Mouse (Mus musculus): ENCODE results near the gene Dhx32. TPM values are rescaled to one million over a fixed set of nuclear protein-coding genes. Genes with fewer than 3 reads are reported as not detected.

The Dhx32 gene
- total RNA-seq, 1 experiment: 42.3 TPM

- Histone ChIP-seq H3K9me3 (ENCODE audit: control insufficient read depth, insufficient read depth, low read depth, low read length) (no peaks in the 10 kb centered on the region), H3K4me1 (ENCODE audit: control insufficient read depth in 2 of 2, insufficient read depth in 2 of 2, low read length in 2 of 2, poor library complexity in 1 of 2) (peaks cover 0 to 3% of the 10 kb centered on the region in 2 experiments; a peak in 1 of 4 replicates), H3K36me3 (ENCODE audit: control insufficient read depth, insufficient read depth, low read length, poor library complexity, severe bottlenecking) (no peaks in the 10 kb centered on the region), H3K9ac (ENCODE audit: insufficient read depth, low read depth, low read length, poor library complexity, severe bottlenecking) (no peak overlapping the region), H3K27ac (ENCODE audit: insufficient read depth, low read depth, low read length, poor library complexity, severe bottlenecking) (no peak overlapping the region), H3K4me3 (ENCODE audit: insufficient read depth in 1 of 2, low read depth in 1 of 2, low read length in 2 of 2, poor library complexity in 1 of 2, severe bottlenecking in 1 of 2) (no peak overlapping the region)
- in situ Hi-C loops (cut with MboI; ENCODE audit: low sequenced_read_pairs in 2 of 2, unreplicated experiment in 2 of 2): no loop called here
- DNase-seq (ENCODE audit: low read depth, low spot score): no peak
- TF ChIP-seq ZNF384 (IDR thresholded peaks at IDR 0.05; ENCODE audit: low read depth, low read length) (no peak), MAFK (IDR thresholded peaks at IDR 0.05; ENCODE audit: insufficient read depth, low read depth, low read length) (no peak), ZC3H11A (IDR thresholded peaks at IDR 0.05; ENCODE audit: borderline replicate concordance, low read depth, low read length) (no peak), CHD2 (IDR thresholded peaks at IDR 0.05; ENCODE audit: low read depth, low read length) (no peak), HCFC1 (IDR thresholded peaks at IDR 0.05; ENCODE audit: borderline replicate concordance, insufficient read depth, low read length) (no peak)
Measured at GRCm38 (mm10) chr7:133765240-133765848, 17.2 kb downstream of the Dhx32 start.

DNA sequence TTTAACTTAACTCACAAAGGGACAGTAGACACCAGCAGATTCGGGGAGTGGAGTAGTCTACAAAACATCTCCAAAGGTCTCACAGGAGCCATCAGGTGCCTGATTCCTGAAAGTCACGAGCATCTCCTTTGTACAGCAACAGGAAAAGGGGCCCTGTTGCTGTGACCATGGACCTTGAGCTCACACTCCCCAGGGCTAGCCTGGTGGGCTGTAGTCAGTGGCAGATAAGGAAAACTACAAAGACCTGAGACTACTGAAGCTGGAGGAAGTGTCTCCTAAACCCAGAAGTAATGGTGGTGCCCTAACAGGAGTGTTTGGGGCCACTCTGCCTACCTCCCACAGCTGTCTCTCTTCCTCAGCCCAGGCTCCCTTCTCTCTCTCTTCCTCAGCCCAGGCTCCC lies 18.1 kb downstream of the Dhx32 start:
- Histone ChIP-seq H3K4me3 (ENCODE audit: insufficient read depth in 1 of 2, low read depth in 1 of 2, low read length in 2 of 2, poor library complexity in 1 of 2, severe bottlenecking in 1 of 2) (no peak overlapping the region), H3K4me1 (ENCODE audit: control insufficient read depth in 2 of 2, insufficient read depth in 2 of 2, low read length in 2 of 2, poor library complexity in 1 of 2) (peaks cover 0 to 3% of the 10 kb centered on the region in 2 experiments; a peak in 1 of 4 replicates), H3K27ac (ENCODE audit: insufficient read depth, low read depth, low read length, poor library complexity, severe bottlenecking) (no peak overlapping the region), H3K9me3 (ENCODE audit: control insufficient read depth, insufficient read depth, low read depth, low read length) (no peaks in the 10 kb centered on the region), H3K9ac (ENCODE audit: insufficient read depth, low read depth, low read length, poor library complexity, severe bottlenecking) (no peak overlapping the region), H3K36me3 (ENCODE audit: control insufficient read depth, insufficient read depth, low read length, poor library complexity, severe bottlenecking) (no peaks in the 10 kb centered on the region)
- TF ChIP-seq MAFK (IDR thresholded peaks at IDR 0.05; ENCODE audit: insufficient read depth, low read depth, low read length) (no peak), ZC3H11A (IDR thresholded peaks at IDR 0.05; ENCODE audit: borderline replicate concordance, low read depth, low read length) (no peak), CHD2 (IDR thresholded peaks at IDR 0.05; ENCODE audit: low read depth, low read length) (no peak), HCFC1 (IDR thresholded peaks at IDR 0.05; ENCODE audit: borderline replicate concordance, insufficient read depth, low read length) (no peak), ZNF384 (IDR thresholded peaks at IDR 0.05; ENCODE audit: low read depth, low read length) (no peak)
- in situ Hi-C loops (cut with MboI; ENCODE audit: low sequenced_read_pairs in 2 of 2, unreplicated experiment in 2 of 2): no loop called here
- no peak for DNase-seq (ENCODE audit: low read depth, low spot score)

GRCm38 (mm10) chr7:133762696-133763095 lies 19.8 kb downstream of the Dhx32 start:
- no peak for DNase-seq (ENCODE audit: low read depth, low spot score)

DNA sequence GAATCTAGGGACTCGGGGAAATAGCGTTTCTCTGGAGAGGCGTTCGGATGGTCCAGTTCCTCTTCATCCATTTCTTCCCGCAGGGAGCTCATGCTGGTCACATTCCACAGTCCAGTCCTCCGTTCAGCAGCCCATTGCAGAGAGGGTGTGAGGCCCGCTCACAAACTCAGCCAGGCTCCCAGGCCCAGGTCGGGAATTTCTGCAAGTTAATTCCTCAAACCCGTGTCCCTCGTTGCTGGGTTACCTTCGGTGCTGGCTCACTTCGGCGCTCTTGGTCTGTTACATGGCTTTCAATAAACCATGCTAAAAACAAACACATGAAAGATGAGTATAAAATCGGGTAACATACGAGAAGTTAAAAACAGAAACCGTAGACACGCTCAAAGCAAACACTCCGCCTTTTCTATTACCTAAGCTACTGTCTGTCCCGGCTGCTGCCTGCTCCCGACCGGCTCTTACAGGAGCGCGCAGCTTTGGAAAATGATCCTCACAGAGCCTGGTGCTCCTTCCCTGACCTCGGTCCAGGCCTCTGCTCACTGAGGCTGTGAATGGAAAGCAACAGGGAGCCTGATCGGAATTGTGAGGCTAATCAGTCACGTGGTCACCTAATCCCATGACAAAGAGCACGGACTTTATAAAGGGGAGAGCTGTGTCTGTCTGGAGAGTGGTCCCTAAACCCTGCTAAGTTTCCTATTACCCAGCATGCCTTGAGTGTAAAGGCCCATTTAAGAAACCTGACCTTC lies 22.7 kb downstream of the Dhx32 start:
- H3K9me3 ChIP-seq (ENCODE audit: control insufficient read depth, insufficient read depth, low read depth, low read length): no peaks in the 10 kb centered on the region
- no peaks in the 10 kb centered on the region for H3K36me3 ChIP-seq (ENCODE audit: control insufficient read depth, insufficient read depth, low read length, poor library complexity, severe bottlenecking)
- H3K4me3 ChIP-seq (ENCODE audit: insufficient read depth in 1 of 2, low read depth in 1 of 2, low read length in 2 of 2, poor library complexity in 1 of 2, severe bottlenecking in 1 of 2): peak overlapping the region; percentile 52 to 60
- TF ChIP-seq CHD2 (IDR thresholded peaks at IDR 0.05; ENCODE audit: low read depth, low read length): peak; percentile 20; the same call in 1 of the 2 replicates
- no peak for TF ChIP-seq HCFC1 (IDR thresholded peaks at IDR 0.05; ENCODE audit: borderline replicate concordance, insufficient read depth, low read length)
- in situ Hi-C loops (cut with MboI; ENCODE audit: low sequenced_read_pairs in 2 of 2, unreplicated experiment in 2 of 2): no loop called here
- H3K4me1 ChIP-seq (ENCODE audit: control insufficient read depth in 2 of 2, insufficient read depth in 2 of 2, low read length in 2 of 2, poor library complexity in 1 of 2): peaks cover 0 to 5% of the 10 kb centered on the region in 2 experiments; a peak in 1 of 4 replicates
- H3K27ac ChIP-seq (ENCODE audit: insufficient read depth, low read depth, low read length, poor library complexity, severe bottlenecking): peak overlapping the region; percentile 73
- peak; percentile 96 for DNase-seq (ENCODE audit: low read depth, low spot score)
- peak overlapping the region; percentile 69 for H3K9ac ChIP-seq (ENCODE audit: insufficient read depth, low read depth, low read length, poor library complexity, severe bottlenecking)

More at GRCm38 (mm10) chr7:133762696-133763095, 19.8 kb downstream of the Dhx32 start:
- in situ Hi-C loops (cut with MboI; ENCODE audit: low sequenced_read_pairs in 2 of 2, unreplicated experiment in 2 of 2): no loop called here
- peaks cover 0 to 5% of the 10 kb centered on the region in 2 experiments; a peak in 1 of 4 replicates for H3K4me1 ChIP-seq (ENCODE audit: control insufficient read depth in 2 of 2, insufficient read depth in 2 of 2, low read length in 2 of 2, poor library complexity in 1 of 2)
- H3K4me3 ChIP-seq (ENCODE audit: insufficient read depth in 1 of 2, low read depth in 1 of 2, low read length in 2 of 2, poor library complexity in 1 of 2, severe bottlenecking in 1 of 2): no peak overlapping the region
- no peak overlapping the region for H3K27ac ChIP-seq (ENCODE audit: insufficient read depth, low read depth, low read length, poor library complexity, severe bottlenecking)
- no peak overlapping the region for H3K9ac ChIP-seq (ENCODE audit: insufficient read depth, low read depth, low read length, poor library complexity, severe bottlenecking)
- H3K9me3 ChIP-seq (ENCODE audit: control insufficient read depth, insufficient read depth, low read depth, low read length): no peaks in the 10 kb centered on the region
- no peak for TF ChIP-seq MAFK (IDR thresholded peaks at IDR 0.05; ENCODE audit: insufficient read depth, low read depth, low read length)
- no peak for TF ChIP-seq ZNF384 (IDR thresholded peaks at IDR 0.05; ENCODE audit: low read depth, low read length)
- no peak for TF ChIP-seq ZC3H11A (IDR thresholded peaks at IDR 0.05; ENCODE audit: borderline replicate concordance, low read depth, low read length)
- no peak for TF ChIP-seq HCFC1 (IDR thresholded peaks at IDR 0.05; ENCODE audit: borderline replicate concordance, insufficient read depth, low read length)
- no peak for TF ChIP-seq CHD2 (IDR thresholded peaks at IDR 0.05; ENCODE audit: low read depth, low read length)
- H3K36me3 ChIP-seq (ENCODE audit: control insufficient read depth, insufficient read depth, low read length, poor library complexity, severe bottlenecking): no peaks in the 10 kb centered on the region
